Mouse (Mus musculus) thymus, postnatal 25 days (tissue): Measurements from ENCODE around the gene Tbc1d14.
A peak's percentile ranks its signal among the peaks of the same experiment; 100 is the strongest.

ENCODE experiments used
- DNase-seq: peaks from one replicate; pipeline ENCODE4 v3.0.0; 2022

The Tbc1d14 gene

GRCm38 (mm10) chr5:36552391-36552790 is 40.7 kb downstream of the Tbc1d14 start:
- no peak for DNase-seq

GRCm38 (mm10) chr5:36549243-36549642 is 43.8 kb downstream of the Tbc1d14 start:
- no peak for DNase-seq

GRCm38 (mm10) chr5:36544765-36545164 is 48.3 kb downstream of the Tbc1d14 start:
- DNase-seq = no peak

GRCm38 (mm10) chr5:36540928-36541327 is 52.1 kb downstream of the Tbc1d14 start:
- no peak for DNase-seq

- peak; percentile 84 for DNase-seq
Measured at GRCm38 (mm10) chr5:36538576-36539187, 54.4 kb downstream of the Tbc1d14 start.

GRCm38 (mm10) chr5:36536424-36536823 is 56.7 kb downstream of the Tbc1d14 start:
- no peak for DNase-seq

- no peak for DNase-seq
Measured at GRCm38 (mm10) chr5:36535438-36536176, 57.5 kb downstream of the Tbc1d14 start.

GRCm38 (mm10) chr5:36534455-36535030 is 58.5 kb downstream of the Tbc1d14 start:
- DNase-seq = no peak

GRCm38 (mm10) chr5:36530129-36530751 is 62.8 kb downstream of the Tbc1d14 start:
- peak; percentile 78 for DNase-seq

- DNase-seq = no peak
Measured at GRCm38 (mm10) chr5:36529698-36530097, 63.4 kb downstream of the Tbc1d14 start.

GRCm38 (mm10) chr5:36526921-36527320 is 66.2 kb downstream of the Tbc1d14 start:
- no peak for DNase-seq

- no peak for DNase-seq
Measured at GRCm38 (mm10) chr5:36526274-36526673, 66.8 kb downstream of the Tbc1d14 start.

GRCm38 (mm10) chr5:36525216-36525615 is 67.9 kb downstream of the Tbc1d14 start:
- no peak for DNase-seq

- DNase-seq = no peak
Measured at GRCm38 (mm10) chr5:36523219-36523703, 69.8 kb downstream of the Tbc1d14 start.

- DNase-seq = no peak
Measured at GRCm38 (mm10) chr5:36522782-36523181, 70.3 kb downstream of the Tbc1d14 start.

- DNase-seq = peak; percentile 40
Measured at GRCm38 (mm10) chr5:36519751-36520150, 73.3 kb downstream of the Tbc1d14 start.

- DNase-seq = no peak
Measured at GRCm38 (mm10) chr5:36517596-36517995, 75.5 kb downstream of the Tbc1d14 start.

- no peak for DNase-seq
Measured at GRCm38 (mm10) chr5:36515558-36515957, 77.5 kb downstream of the Tbc1d14 start.

GRCm38 (mm10) chr5:36515126-36515525 is 78.0 kb downstream of the Tbc1d14 start:
- DNase-seq = peak; percentile 9

GRCm38 (mm10) chr5:36510956-36511355 is 82.1 kb downstream of the Tbc1d14 start:
- DNase-seq = no peak

GRCm38 (mm10) chr5:36508351-36508750 is 84.7 kb downstream of the Tbc1d14 start:
- no peak for DNase-seq

GRCm38 (mm10) chr5:36505643-36506042 is 87.4 kb downstream of the Tbc1d14 start:
- DNase-seq = no peak

- DNase-seq = no peak
Measured at GRCm38 (mm10) chr5:36505235-36505634, 87.8 kb downstream of the Tbc1d14 start.

- DNase-seq = no peak
Measured at GRCm38 (mm10) chr5:36494709-36495108, 98.4 kb downstream of the Tbc1d14 start.
